Mouse (Mus musculus) embryonic fibroblast, embryonic 13.5 days (primary cell): ENCODE measurements around the gene Dnaic2.

Experiments
- CTCF ChIP-seq: IDR thresholded peaks from 2 replicates; pipeline ENCODE4 v1.5.1; 2011; ENCODE audit warnings: mild to moderate bottlenecking, control low read depth, low read length, moderate library complexity, borderline replicate concordance; ENCODE audit not compliant: insufficient read depth
- POLR2A ChIP-seq: IDR thresholded peaks from 2 replicates; pipeline ENCODE4 v1.6.1; 2011; ENCODE audit warnings: low read depth, mild to moderate bottlenecking, control low read depth, low read length, moderate library complexity

GRCm38 (mm10) chr11:114790841-114791240 is 63.6 kb downstream of the Dnaic2 start:
- TF ChIP-seq POLR2A (no peak), CTCF (0 out of 2 replicates have a peak, but pooled peaks have one; percentile 11)
